Mouse (Mus musculus): ENCODE measurements around the gene Pip4k2a. TPM values are rescaled to one million over a fixed set of nuclear protein-coding genes. Genes with fewer than 3 reads are reported as not detected.

Gene Pip4k2a
- polyA plus RNA-seq, 1 experiment from 2014 or later, result 10.9 TPM

DNA sequence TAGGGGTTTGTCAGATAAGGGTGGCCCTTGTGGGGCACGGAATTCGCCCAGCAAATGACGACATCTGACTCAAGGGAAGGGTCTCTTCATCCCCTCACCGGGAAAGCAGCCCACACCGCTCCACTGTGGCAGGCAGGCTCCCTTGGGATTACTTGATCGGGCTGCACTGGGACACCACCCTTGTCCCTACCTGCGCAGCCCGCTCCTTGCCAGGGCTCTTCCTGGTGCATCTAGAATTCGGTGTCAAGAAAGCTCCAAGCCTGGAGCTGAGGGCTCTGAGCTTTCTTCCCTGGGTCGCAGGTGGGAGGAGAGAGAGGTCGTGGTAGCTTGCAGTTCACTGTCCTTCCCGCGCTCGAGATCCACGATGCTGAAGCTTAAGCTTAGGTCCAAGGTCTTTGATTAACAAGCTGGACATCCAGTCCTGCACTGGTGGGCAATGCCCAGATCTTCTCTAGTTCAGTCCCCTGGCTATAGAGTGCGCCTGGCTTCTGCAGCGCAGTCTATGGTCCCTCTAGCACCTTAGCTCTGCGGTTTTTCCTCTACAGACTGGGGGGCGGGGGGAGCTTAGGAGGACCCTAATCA is 196.6 kb downstream of the Pip4k2a start:
- 0 out of 2 replicates have a peak overlapping the region, but pooled peaks have one; percentile 20 for H3K27ac ChIP-seq (ENCODE audit: low read depth, low read length)
- WGBS, result 6% methylated on average over 19 of the region's 19 CpGs
- peaks cover 23% of the 10 kb centered on the region for H3K4me1 ChIP-seq (ENCODE audit: control insufficient read depth, insufficient read depth, low read length)
- H3K27me3 ChIP-seq (ENCODE audit: control insufficient read depth, insufficient read depth, low read length), result peaks cover 30% of the 10 kb centered on the region
- no peaks in the 10 kb centered on the region for H3K9me3 ChIP-seq (ENCODE audit: control insufficient read depth, low read length)
- peak overlapping the region; percentile 77 for H3K4me2 ChIP-seq (ENCODE audit: low read depth)
- peak; percentile 45 for DNase-seq (ENCODE audit: low spot score)
- peak overlapping the region; percentile 47 for H3K9ac ChIP-seq (ENCODE audit: low read length)
- H3K4me3 ChIP-seq (ENCODE audit: low read depth, low read length), result 0 out of 2 replicates have a peak overlapping the region, but pooled peaks have one; percentile 2
- no peaks in the 10 kb centered on the region for H3K36me3 ChIP-seq (ENCODE audit: control insufficient read depth, insufficient read depth, low read length)
- 0 out of 2 replicates have a peak, but pooled peaks have one; percentile 1 for ATAC-seq (ENCODE audit: insufficient read depth, low FRiP score, low TSS enrichment)

DNA sequence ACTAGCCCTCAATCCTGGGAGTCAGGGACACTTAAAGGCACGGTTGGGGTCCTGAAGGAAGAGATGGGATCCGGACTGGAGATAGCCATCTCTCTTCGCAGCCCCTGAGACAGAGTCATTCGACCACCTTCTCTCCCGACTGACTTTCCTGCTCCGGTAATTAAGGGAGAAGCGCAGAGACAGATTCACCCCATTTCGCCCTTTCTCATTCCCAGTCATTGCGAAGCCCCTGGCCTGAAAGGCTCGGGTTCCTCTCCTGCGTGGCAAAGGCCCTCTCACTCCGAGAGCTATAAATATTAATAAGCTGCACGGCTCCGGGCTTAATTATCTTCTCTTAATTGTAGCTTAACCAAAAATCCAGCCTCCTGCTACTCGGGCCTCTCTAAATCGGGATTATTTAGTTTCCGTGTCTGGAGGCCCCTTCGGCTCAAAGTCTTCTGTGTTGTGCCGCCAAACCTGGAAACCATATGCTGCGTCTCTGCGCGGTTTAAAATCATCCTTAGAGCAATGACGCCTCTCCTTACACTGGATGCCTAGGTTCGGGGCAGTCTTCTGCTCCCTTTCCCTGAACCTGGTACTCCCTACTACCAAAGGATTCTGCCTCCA is 197.2 kb downstream of the Pip4k2a start:
- Histone ChIP-seq H3K4me2 (ENCODE audit: low read depth) (peak overlapping the region; percentile 77), H3K27me3 (ENCODE audit: control insufficient read depth, insufficient read depth, low read length) (peaks cover 30% of the 10 kb centered on the region), H3K27ac (ENCODE audit: low read depth, low read length) (peak overlapping the region; percentile 79), H3K9ac (ENCODE audit: low read length) (peak overlapping the region; percentile 47), H3K4me1 (ENCODE audit: control insufficient read depth, insufficient read depth, low read length) (peaks cover 23% of the 10 kb centered on the region), H3K4me3 (ENCODE audit: low read depth, low read length) (peak overlapping the region; percentile 39), H3K9me3 (ENCODE audit: control insufficient read depth, low read length) (no peaks in the 10 kb centered on the region), H3K36me3 (ENCODE audit: control insufficient read depth, insufficient read depth, low read length) (no peaks in the 10 kb centered on the region)
- peak; percentile 51 for DNase-seq (ENCODE audit: low spot score)
- peak; percentile 24; the same call in 1 of the 2 replicates for ATAC-seq (ENCODE audit: insufficient read depth, low FRiP score, low TSS enrichment)
- under 1% methylated on average over 24 of the region's 24 CpGs for WGBS

DNA sequence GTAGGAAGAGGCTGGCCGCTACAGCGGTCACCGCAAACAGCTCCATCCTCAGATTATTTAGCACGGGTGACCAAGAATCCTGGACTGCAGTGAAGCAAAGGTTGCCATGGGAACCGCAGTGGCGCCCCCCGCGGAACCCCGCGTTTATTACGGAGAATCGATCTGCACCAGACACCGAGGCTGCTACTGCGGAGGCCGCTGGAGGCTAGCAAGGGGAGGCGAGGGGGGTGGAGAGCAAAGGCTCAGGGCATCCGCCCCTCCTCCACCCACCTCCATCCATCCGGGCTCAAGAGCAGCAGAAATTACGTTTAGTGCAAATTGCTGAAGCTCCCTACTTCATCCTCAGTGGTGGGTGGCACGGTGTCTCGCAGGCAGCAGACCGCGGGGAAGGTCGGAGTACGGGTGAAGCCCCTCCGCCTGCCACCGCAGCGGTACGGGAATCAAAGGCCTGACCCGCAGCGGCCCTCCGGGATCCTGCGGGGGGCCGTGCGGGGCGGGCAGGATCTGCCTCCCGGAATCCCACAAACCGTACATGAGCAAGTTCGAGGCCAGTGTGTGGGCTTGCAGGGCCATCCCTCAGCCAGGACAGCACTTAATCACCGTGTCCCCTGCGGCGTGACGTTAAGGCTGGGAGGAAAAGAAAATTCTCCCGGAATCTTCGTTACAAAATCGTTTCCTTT is 197.8 kb downstream of the Pip4k2a start:
- Histone ChIP-seq H3K36me3 (ENCODE audit: control insufficient read depth, insufficient read depth, low read length) (no peaks in the 10 kb centered on the region), H3K27ac (ENCODE audit: low read depth, low read length) (peak overlapping the region; percentile 79), H3K4me1 (ENCODE audit: control insufficient read depth, insufficient read depth, low read length) (peaks cover 23% of the 10 kb centered on the region), H3K27me3 (ENCODE audit: control insufficient read depth, insufficient read depth, low read length) (peaks cover 30% of the 10 kb centered on the region), H3K4me2 (ENCODE audit: low read depth) (peak overlapping the region; percentile 77), H3K9ac (ENCODE audit: low read length) (peak overlapping the region; percentile 47), H3K9me3 (ENCODE audit: control insufficient read depth, low read length) (no peaks in the 10 kb centered on the region), H3K4me3 (ENCODE audit: low read depth, low read length) (peak overlapping the region; percentile 39)
- peak; percentile 80 for ATAC-seq (ENCODE audit: insufficient read depth, low FRiP score, low TSS enrichment)
- under 1% methylated on average over 46 of the region's 46 CpGs for WGBS
- DNase-seq (ENCODE audit: low spot score), result peak; percentile 84

DNA sequence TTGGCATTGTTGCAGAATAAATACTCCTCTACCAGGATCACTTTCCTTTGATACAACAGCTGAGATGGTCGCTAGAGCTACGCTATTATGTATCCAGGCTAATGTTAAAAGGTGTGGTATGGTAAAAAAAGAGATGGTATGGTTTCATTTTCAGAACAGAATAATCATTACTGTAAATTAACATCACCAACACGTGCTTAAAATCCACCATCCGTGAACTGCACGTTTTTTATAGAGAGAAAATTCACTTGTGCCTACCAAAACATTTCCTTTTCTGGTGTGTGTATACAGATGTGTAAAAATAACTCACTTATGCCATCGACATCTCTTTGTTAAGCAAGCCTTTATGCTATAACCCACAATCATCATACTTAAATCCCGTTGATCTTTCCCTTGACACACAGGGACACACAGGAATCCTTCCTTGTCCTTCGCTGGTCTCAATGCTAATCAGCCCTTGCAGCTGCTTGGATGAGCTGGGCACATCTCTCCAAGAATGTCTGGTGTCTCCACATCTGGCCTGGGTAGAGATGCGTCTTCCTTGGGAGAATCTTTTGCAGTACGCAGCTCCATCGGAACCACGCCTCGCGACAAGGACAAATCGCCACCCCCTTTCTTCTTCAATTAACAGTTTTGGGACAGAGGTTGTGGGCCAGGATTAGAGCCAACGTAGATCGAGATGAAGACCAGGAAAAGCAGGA is 198.5 kb downstream of the Pip4k2a start:
- Histone ChIP-seq H3K9ac (ENCODE audit: low read length) (peak overlapping the region; percentile 47), H3K4me2 (ENCODE audit: low read depth) (peak overlapping the region; percentile 77), H3K9me3 (ENCODE audit: control insufficient read depth, low read length) (no peaks in the 10 kb centered on the region), H3K27ac (ENCODE audit: low read depth, low read length) (peak overlapping the region; percentile 60; the same call in 1 of the 2 replicates), H3K4me1 (ENCODE audit: control insufficient read depth, insufficient read depth, low read length) (peaks cover 23% of the 10 kb centered on the region), H3K36me3 (ENCODE audit: control insufficient read depth, insufficient read depth, low read length) (no peaks in the 10 kb centered on the region), H3K4me3 (ENCODE audit: low read depth, low read length) (peak overlapping the region; percentile 39), H3K27me3 (ENCODE audit: control insufficient read depth, insufficient read depth, low read length) (peaks cover 30% of the 10 kb centered on the region)
- ATAC-seq (ENCODE audit: insufficient read depth, low FRiP score, low TSS enrichment) (peak; percentile 9; the same call in 1 of the 2 replicates), DNase-seq (ENCODE audit: low spot score) (no peak)
- WGBS, result 13% methylated on average over 17 of the region's 17 CpGs

DNA sequence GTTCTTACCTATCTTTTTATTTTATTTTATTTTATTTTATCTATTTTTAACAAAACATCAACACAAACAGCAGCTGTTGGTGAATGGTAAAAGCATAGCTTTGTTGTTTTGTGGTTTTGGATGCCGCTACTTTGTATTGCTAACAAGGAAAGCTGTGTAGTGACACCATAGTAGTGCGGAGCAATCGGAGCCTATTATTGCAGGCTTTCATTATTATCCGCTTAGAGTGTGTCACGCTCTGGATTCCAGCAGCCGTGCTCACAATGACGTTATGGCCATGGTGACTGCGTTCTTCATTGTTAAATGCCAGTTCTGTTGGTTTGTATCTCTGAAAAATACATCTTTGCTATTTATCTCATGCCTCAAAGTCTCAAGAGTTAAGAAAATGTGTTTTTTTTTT is 200.2 kb downstream of the Pip4k2a start:
- H3K9me3 ChIP-seq (ENCODE audit: control insufficient read depth, low read length), result no peaks in the 10 kb centered on the region
- DNase-seq (ENCODE audit: low spot score) (no peak), ATAC-seq (ENCODE audit: insufficient read depth, low FRiP score, low TSS enrichment) (no peak)
- no peak overlapping the region for H3K4me3 ChIP-seq (ENCODE audit: low read depth, low read length)
- 0 out of 2 replicates have a peak overlapping the region, but pooled peaks have one; percentile 2 for H3K4me2 ChIP-seq (ENCODE audit: low read depth)
- WGBS, result 39% methylated on average over 8 of the region's 8 CpGs
- H3K9ac ChIP-seq (ENCODE audit: low read length), result no peak overlapping the region
- H3K27me3 ChIP-seq (ENCODE audit: control insufficient read depth, insufficient read depth, low read length), result peaks cover 27% of the 10 kb centered on the region
- peaks cover 23% of the 10 kb centered on the region for H3K4me1 ChIP-seq (ENCODE audit: control insufficient read depth, insufficient read depth, low read length)
- no peaks in the 10 kb centered on the region for H3K36me3 ChIP-seq (ENCODE audit: control insufficient read depth, insufficient read depth, low read length)
- no peak overlapping the region for H3K27ac ChIP-seq (ENCODE audit: low read depth, low read length)

DNA sequence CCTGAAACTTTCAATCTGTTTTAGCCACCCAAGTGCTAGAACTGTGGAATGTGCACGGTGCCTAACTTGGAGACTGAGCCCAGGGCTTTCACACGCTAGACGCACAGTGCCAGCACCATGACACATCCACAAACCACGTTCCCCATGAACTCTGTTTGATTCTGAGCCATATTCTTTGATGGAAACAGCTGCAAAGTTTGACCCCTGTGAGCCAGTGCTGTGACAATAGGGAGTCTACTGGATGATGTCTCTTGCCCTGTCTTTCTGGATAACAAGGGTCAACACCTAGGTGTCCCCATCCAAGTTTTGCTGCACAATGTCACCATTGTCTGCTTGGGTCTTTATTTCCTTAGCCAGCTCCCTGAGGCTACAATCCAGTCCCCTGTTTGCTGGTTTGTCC is 203.7 kb downstream of the Pip4k2a start:
- DNase-seq (ENCODE audit: low spot score), result no peak
- Histone ChIP-seq H3K27me3 (ENCODE audit: control insufficient read depth, insufficient read depth, low read length) (peaks cover 4% of the 10 kb centered on the region), H3K36me3 (ENCODE audit: control insufficient read depth, insufficient read depth, low read length) (no peaks in the 10 kb centered on the region), H3K4me1 (ENCODE audit: control insufficient read depth, insufficient read depth, low read length) (peaks cover under 1% of the 10 kb centered on the region; the same call in 1 of the 2 replicates), H3K4me2 (ENCODE audit: low read depth) (no peak overlapping the region), H3K9me3 (ENCODE audit: control insufficient read depth, low read length) (no peaks in the 10 kb centered on the region), H3K9ac (ENCODE audit: low read length) (no peak overlapping the region), H3K4me3 (ENCODE audit: low read depth, low read length) (no peak overlapping the region), H3K27ac (ENCODE audit: low read depth, low read length) (no peak overlapping the region)
- no peak for ATAC-seq (ENCODE audit: insufficient read depth, low FRiP score, low TSS enrichment)
- 77% methylated on average over 4 of the region's 4 CpGs for WGBS

Other genes starting within 250 kb of the Pip4k2a start
- 0.54 and 0.68 TPM in 2 replicates for gene 4930426L09Rik, start 217 bp upstream of the Pip4k2a start, polyA plus RNA-seq (2014; fragmentation: Nextera tagmentation; extraction: Ambion mirVana)
- 0.14 and 0.45 TPM in 2 replicates for gene Armc3, start 201.2 kb upstream of the Pip4k2a start, polyA plus RNA-seq (2014; fragmentation: Nextera tagmentation; extraction: Ambion mirVana)

All from neural tube, embryonic 11.5 days (tissue).